Mouse (Mus musculus): ENCODE data around the gene Fbxo10. TPM values are rescaled to one million over a fixed set of nuclear protein-coding genes. Genes with fewer than 3 reads are reported as not detected.
A peak's percentile ranks its signal among the peaks of the same experiment; 100 is the strongest.
"Not testable (repeated sequence)": the region's sequence is repeated elsewhere in the genome, so short reads cannot be mapped to it uniquely, and the experiment has no call there.

The Fbxo10 gene
- total and polyA plus RNA-seq, 2 experiments from 2014 or later, result 11.4 to 28.6 TPM

DNA sequence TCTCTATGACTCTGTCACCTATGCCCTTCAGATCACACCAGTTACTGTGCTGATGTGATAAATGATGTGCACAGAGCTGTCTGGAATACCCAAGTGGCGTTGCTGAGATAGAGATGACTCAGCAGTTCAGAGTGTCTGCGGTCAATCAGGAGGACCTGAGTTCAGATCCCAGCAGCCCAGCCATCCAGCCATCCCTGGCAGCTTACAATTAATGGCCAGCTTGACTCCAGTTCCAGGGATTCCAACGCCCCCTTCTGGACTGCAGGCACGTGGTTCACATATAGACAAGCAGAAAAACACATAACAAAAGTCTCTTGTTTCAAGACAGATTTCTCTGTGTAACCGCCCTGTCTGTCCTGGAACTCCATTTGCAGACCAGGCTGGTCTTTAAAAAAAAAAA, 22.0 kb upstream of the Fbxo10 start:
- Histone ChIP-seq H3K9me3 (ENCODE audit: low read length) (no peaks in the 10 kb centered on the region), H3K27me3 (ENCODE audit: insufficient read depth, low read length) (no peaks in the 10 kb centered on the region), H3K4me1 (ENCODE audit: insufficient read depth, low read length) (peaks cover 8% of the 10 kb centered on the region), H3K27ac (no peak overlapping the region), H3K4me3 (ENCODE audit: low read length) (no peak overlapping the region), H3K4me2 (ENCODE audit: low read depth, low read length) (peak overlapping the region; percentile 91; the same call in 1 of the 2 replicates), H3K36me3 (ENCODE audit: insufficient read depth, low read length) (peaks cover 9% of the 10 kb centered on the region; the same call in 1 of the 2 replicates), H3K9ac (replicated peaks; ENCODE audit: low read length) (0 out of 2 replicates have a peak overlapping the region, but pooled peaks have one; percentile 86)
- TF ChIP-seq CTCF (IDR thresholded peaks at IDR 0.05; ENCODE audit: low read depth), result no peak
- DNase-seq (ENCODE audit: low spot score) (no peak), ATAC-seq (no peak)
- WGBS, result 68% methylated on average over 5 of the region's 5 CpGs

DNA sequence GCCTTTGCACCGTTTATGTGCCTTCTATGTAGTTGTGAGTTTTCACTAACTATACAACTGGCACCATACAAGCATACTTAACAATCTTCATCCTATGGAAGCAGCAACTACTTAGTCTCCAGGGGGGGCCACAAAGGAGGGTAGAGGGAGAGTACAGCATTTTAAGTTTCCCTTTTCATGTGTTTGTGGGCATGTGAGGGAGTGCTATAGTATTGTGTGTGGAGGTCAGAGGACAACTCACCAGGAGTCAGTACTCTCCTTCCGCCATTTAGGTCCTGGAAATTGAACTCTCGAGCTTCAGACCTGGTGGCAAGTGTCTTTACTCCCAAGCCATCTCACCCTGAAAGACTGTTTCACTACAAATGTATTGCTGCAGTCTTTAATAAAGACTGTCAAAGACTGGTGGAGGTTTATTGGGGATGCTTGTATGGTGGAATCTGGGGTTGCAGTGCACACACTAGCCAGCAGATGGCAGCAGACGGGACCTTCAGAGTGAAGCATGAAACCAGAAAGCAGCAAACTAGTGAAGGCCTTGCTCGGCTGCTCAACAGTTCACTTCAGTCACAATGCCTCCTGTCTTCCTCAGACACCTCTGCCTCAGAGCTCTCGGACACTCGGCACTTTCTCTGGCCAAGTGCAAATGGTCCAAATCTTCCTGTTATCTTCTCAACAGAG, 12.9 kb upstream of the Fbxo10 start:
- peak; percentile 97 for TF ChIP-seq CTCF (IDR thresholded peaks at IDR 0.05; ENCODE audit: low read depth)
- DNase-seq (ENCODE audit: low spot score) (peak; percentile 87), ATAC-seq (peak; percentile 70)
- 22% methylated on average over 7 of the region's 7 CpGs for WGBS
- H3K27me3 ChIP-seq (ENCODE audit: insufficient read depth, low read length), result no peaks in the 10 kb centered on the region
- no peaks in the 10 kb centered on the region for H3K9me3 ChIP-seq (ENCODE audit: low read length)
- H3K4me2 ChIP-seq (ENCODE audit: low read depth, low read length), result no peak overlapping the region
- H3K4me3 ChIP-seq (ENCODE audit: low read length), result no peak overlapping the region
- H3K4me1 ChIP-seq (ENCODE audit: insufficient read depth, low read length), result no peaks in the 10 kb centered on the region
- H3K27ac ChIP-seq, result no peak overlapping the region
- H3K36me3 ChIP-seq (ENCODE audit: insufficient read depth, low read length), result peaks cover 4% of the 10 kb centered on the region; the same call in 1 of the 2 replicates
- H3K9ac ChIP-seq (replicated peaks; ENCODE audit: low read length), result no peak overlapping the region

DNA sequence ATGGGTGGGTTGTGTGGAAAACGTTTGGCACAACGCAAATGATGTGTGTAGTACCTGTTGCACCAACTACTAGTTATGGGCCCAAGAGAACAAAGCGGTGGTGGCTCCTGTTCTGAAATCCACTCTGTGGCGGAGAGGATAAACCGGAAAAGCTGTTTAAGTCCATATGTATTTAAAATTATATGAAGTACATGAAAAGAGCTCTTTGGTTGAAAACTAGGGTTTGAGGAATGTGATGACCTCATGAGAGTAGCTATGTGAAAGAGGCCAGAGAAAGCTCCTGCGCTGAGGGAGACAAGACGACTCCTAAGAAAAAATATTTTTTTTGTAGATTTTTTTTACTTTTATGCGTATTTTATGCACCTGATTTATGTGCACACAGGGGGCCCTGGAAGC, 489 bp upstream of the Fbxo10 start:
- peak overlapping the region; percentile 96 for H3K9ac ChIP-seq (replicated peaks; ENCODE audit: low read length)
- peaks cover 9% of the 10 kb centered on the region; the same call in 1 of the 2 replicates for H3K4me1 ChIP-seq (ENCODE audit: insufficient read depth, low read length)
- whole genome bisulfite sequencing, result 48% methylated on average over 8 of the region's 8 CpGs
- H3K9me3 ChIP-seq (ENCODE audit: low read length), result no peaks in the 10 kb centered on the region
- peak overlapping the region; percentile 91 for H3K27ac ChIP-seq
- H3K4me2 ChIP-seq (ENCODE audit: low read depth, low read length), result peak overlapping the region; percentile 73
- H3K36me3 ChIP-seq (ENCODE audit: insufficient read depth, low read length), result no peaks in the 10 kb centered on the region
- peak overlapping the region; percentile 96 for H3K4me3 ChIP-seq (ENCODE audit: low read length)
- no peak; the same call in 1 of the 2 replicates for TF ChIP-seq CTCF (IDR thresholded peaks at IDR 0.05; ENCODE audit: low read depth)
- ATAC-seq (no peak; the same call in 1 of the 2 replicates), DNase-seq (ENCODE audit: low spot score) (no peak)
- H3K27me3 ChIP-seq (ENCODE audit: insufficient read depth, low read length), result no peaks in the 10 kb centered on the region

DNA sequence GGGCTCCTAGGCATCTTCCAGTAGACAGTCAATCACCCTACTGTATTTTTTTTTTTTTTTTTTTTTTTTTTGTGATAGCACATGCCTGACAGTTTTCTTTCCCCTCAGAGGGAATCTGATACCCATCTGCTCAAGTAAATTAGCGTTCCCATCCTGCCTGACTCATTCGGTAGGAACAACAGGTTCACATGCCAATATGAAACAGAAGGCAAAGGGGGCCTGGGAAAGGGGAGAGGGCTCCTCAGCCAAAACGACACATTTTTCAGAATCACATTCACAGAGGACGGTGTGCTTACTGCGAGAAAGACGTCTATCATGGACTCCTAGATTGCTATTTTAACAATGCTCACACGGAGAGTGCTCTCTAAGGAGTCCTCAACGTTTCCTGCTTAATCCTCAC, 917 bp downstream of the Fbxo10 start:
- DNase-seq (ENCODE audit: low spot score) (peak; percentile 50), ATAC-seq (no peak)
- Histone ChIP-seq H3K27ac (peak overlapping the region; percentile 91), H3K27me3 (ENCODE audit: insufficient read depth, low read length) (no peaks in the 10 kb centered on the region), H3K4me1 (ENCODE audit: insufficient read depth, low read length) (peaks cover 9% of the 10 kb centered on the region; the same call in 1 of the 2 replicates), H3K9me3 (ENCODE audit: low read length) (no peaks in the 10 kb centered on the region), H3K36me3 (ENCODE audit: insufficient read depth, low read length) (no peaks in the 10 kb centered on the region), H3K4me2 (ENCODE audit: low read depth, low read length) (peak overlapping the region; percentile 73), H3K9ac (replicated peaks; ENCODE audit: low read length) (peak overlapping the region; percentile 96), H3K4me3 (ENCODE audit: low read length) (peak overlapping the region; percentile 96)
- no peak for TF ChIP-seq CTCF (IDR thresholded peaks at IDR 0.05; ENCODE audit: low read depth)
- WGBS, result 0% methylated on average over 8 of the region's 8 CpGs

DNA sequence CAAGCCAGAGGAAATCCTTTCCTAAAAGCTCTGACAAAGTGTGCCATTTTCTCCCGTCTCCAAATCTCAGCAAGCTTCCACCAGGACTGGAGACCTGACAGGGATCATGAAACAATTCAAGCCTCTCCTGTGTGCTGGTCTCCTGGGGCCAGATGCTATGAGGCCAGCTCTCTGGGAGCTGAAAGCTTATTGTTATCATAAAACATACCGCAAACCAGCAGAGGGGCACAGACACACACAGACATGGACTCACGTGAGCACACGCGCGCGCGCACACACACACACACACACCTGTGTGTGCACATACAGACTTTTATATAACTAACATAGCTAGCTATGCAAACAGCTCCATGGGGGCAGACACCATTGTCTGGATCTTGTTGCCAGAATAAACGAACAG, 1.5 kb downstream of the Fbxo10 start:
- Histone ChIP-seq H3K4me2 (ENCODE audit: low read depth, low read length) (peak overlapping the region; percentile 73), H3K27me3 (ENCODE audit: insufficient read depth, low read length) (no peaks in the 10 kb centered on the region), H3K36me3 (ENCODE audit: insufficient read depth, low read length) (no peaks in the 10 kb centered on the region), H3K27ac (peak overlapping the region; percentile 91), H3K4me3 (ENCODE audit: low read length) (peak overlapping the region; percentile 96), H3K9ac (replicated peaks; ENCODE audit: low read length) (peak overlapping the region; percentile 96), H3K9me3 (ENCODE audit: low read length) (no peaks in the 10 kb centered on the region), H3K4me1 (ENCODE audit: insufficient read depth, low read length) (peaks cover 9% of the 10 kb centered on the region; the same call in 1 of the 2 replicates)
- DNase-seq (ENCODE audit: low spot score) (peak; percentile 49), ATAC-seq (no peak)
- no peak for TF ChIP-seq CTCF (IDR thresholded peaks at IDR 0.05; ENCODE audit: low read depth)
- WGBS, result 51% methylated on average over 9 of the region's 9 CpGs

DNA sequence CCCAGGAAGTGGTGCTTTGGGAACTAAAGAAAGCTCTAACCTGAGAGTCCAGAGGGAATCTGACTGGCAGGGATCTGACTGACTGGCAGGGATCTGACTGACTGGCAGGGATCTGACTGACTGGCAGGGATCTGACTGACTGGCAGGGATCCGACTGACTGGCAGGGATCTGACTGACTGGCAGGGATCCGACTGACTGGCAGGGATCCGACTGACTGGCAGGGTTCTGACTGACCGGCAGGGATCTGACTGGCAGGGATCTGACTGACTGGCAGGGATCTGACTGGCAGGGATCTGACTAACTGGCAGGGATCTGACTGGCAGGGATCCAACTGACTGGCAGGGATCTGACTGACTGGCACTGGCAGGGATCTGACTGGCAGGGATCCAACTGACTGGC, 3.4 kb downstream of the Fbxo10 start:
- H3K4me3 ChIP-seq (ENCODE audit: low read length); H3K9me3 ChIP-seq (ENCODE audit: low read length); H3K36me3 ChIP-seq (ENCODE audit: insufficient read depth, low read length); DNase-seq (ENCODE audit: low spot score); H3K9ac ChIP-seq (replicated peaks; ENCODE audit: low read length); ATAC-seq; H3K4me2 ChIP-seq (ENCODE audit: low read depth, low read length); H3K27me3 ChIP-seq (ENCODE audit: insufficient read depth, low read length); H3K27ac ChIP-seq; H3K4me1 ChIP-seq (ENCODE audit: insufficient read depth, low read length): not testable (repeated sequence)
- WGBS, result 78% methylated on average over 4 of the region's 4 CpGs

DNA sequence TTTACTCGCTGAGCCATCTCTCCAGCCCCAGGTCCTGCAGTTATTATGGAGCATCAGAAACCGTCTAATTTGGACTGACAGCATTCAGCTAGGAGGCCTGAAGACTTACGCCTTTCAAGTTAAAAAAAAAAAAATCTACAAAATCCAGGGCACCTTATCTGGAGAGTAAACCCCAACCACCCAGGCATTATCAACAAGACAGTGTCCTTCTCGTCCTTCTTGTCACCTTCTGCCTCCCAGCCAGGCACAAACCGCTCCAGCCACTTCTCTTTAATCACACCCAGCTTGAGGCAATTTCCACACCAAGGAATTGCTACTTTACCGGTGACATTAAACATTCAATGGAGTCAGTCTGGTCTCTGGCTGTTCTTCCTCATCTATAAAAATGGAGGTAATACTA, 10.9 kb downstream of the Fbxo10 start:
- H3K36me3 ChIP-seq (ENCODE audit: insufficient read depth, low read length), result no peaks in the 10 kb centered on the region
- no peaks in the 10 kb centered on the region for H3K27me3 ChIP-seq (ENCODE audit: insufficient read depth, low read length)
- TF ChIP-seq CTCF (IDR thresholded peaks at IDR 0.05; ENCODE audit: low read depth), result no peak
- no peaks in the 10 kb centered on the region for H3K9me3 ChIP-seq (ENCODE audit: low read length)
- no peak overlapping the region for H3K4me2 ChIP-seq (ENCODE audit: low read depth, low read length)
- H3K27ac ChIP-seq, result no peak overlapping the region
- H3K4me3 ChIP-seq (ENCODE audit: low read length), result no peak overlapping the region
- no peak overlapping the region for H3K9ac ChIP-seq (replicated peaks; ENCODE audit: low read length)
- peaks cover 6% of the 10 kb centered on the region for H3K4me1 ChIP-seq (ENCODE audit: insufficient read depth, low read length)
- ATAC-seq, result no peak
- WGBS, result 82% methylated on average over 6 of the region's 6 CpGs
- no peak for DNase-seq (ENCODE audit: low spot score)
